Mouse (Mus musculus): ENCODE measurements at regions not wholly inside any gene's neighbourhood (a gene's known extent, or its start where the extent isn't known, plus 50 kb on each side); places are given as distances from the start of the nearest gene placed in this dataset.

- H3K4me1 ChIP-seq = peaks cover 53% of the 10 kb centered on the region
- peaks cover 9% of the 10 kb centered on the region for H3K9me3 ChIP-seq
- no peaks in the 10 kb centered on the region for H3K36me3 ChIP-seq (replicated peaks; ENCODE audit: low read length)
- TF ChIP-seq GATA1 (IDR thresholded peaks at IDR 0.05; ENCODE audit: borderline replicate concordance, low read length) (no peak), FLI1 (IDR thresholded peaks at IDR 0.05; ENCODE audit: low read length) (no peak)
- H3K4me3 ChIP-seq (replicated peaks) = peak overlapping the region; percentile 55
- peaks cover 58% of the 10 kb centered on the region for H3K27me3 ChIP-seq (replicated peaks)
Measured at GRCm38 (mm10) chr2:173365441-173366166, 89.3 kb upstream of the Pmepa1 start.

- Histone ChIP-seq H3K4me3 (replicated peaks) (no peak overlapping the region), H3K27me3 (replicated peaks) (peaks cover 52% of the 10 kb centered on the region), H3K36me3 (replicated peaks; ENCODE audit: low read length) (peaks cover 1% of the 10 kb centered on the region), H3K4me1 (peaks cover 51% of the 10 kb centered on the region), H3K9me3 (peaks cover 21% of the 10 kb centered on the region)
- no peak for TF ChIP-seq FLI1 (IDR thresholded peaks at IDR 0.05; ENCODE audit: low read length)
- TF ChIP-seq GATA1 (IDR thresholded peaks at IDR 0.05; ENCODE audit: borderline replicate concordance, low read length) = no peak
Measured at GRCm38 (mm10) chr2:173366734-173367133, 90.4 kb upstream of the Pmepa1 start.

GRCm38 (mm10) chr2:173368899-173369298, 92.6 kb upstream of the Pmepa1 start:
- Histone ChIP-seq H3K4me1 (peaks cover 51% of the 10 kb centered on the region), H3K36me3 (replicated peaks; ENCODE audit: low read length) (peaks cover 17% of the 10 kb centered on the region), H3K9me3 (peaks cover 42% of the 10 kb centered on the region), H3K4me3 (replicated peaks) (no peak overlapping the region), H3K27me3 (replicated peaks) (peaks cover 38% of the 10 kb centered on the region)
- TF ChIP-seq FLI1 (IDR thresholded peaks at IDR 0.05; ENCODE audit: low read length) = no peak
- TF ChIP-seq GATA1 (IDR thresholded peaks at IDR 0.05; ENCODE audit: borderline replicate concordance, low read length) = no peak

- no peaks in the 10 kb centered on the region for H3K27me3 ChIP-seq (replicated peaks)
- TF ChIP-seq GATA1 (IDR thresholded peaks at IDR 0.05; ENCODE audit: borderline replicate concordance, low read length) = no peak
- no peak for TF ChIP-seq FLI1 (IDR thresholded peaks at IDR 0.05; ENCODE audit: low read length)
- peaks cover 27% of the 10 kb centered on the region for H3K36me3 ChIP-seq (replicated peaks; ENCODE audit: low read length)
- no peak overlapping the region for H3K4me3 ChIP-seq (replicated peaks)
- H3K9me3 ChIP-seq = peaks cover 38% of the 10 kb centered on the region
- peaks cover 73% of the 10 kb centered on the region for H3K4me1 ChIP-seq
Measured at GRCm38 (mm10) chr2:173376926-173377325, 100.6 kb upstream of the Pmepa1 start.

GRCm38 (mm10) chr2:173377497-173378257, 101.3 kb upstream of the Pmepa1 start:
- no peaks in the 10 kb centered on the region for H3K27me3 ChIP-seq (replicated peaks)
- TF ChIP-seq GATA1 (IDR thresholded peaks at IDR 0.05; ENCODE audit: borderline replicate concordance, low read length) (peak; percentile 17; the same call in 1 of the 3 replicates), FLI1 (IDR thresholded peaks at IDR 0.05; ENCODE audit: low read length) (peak; percentile 81)
- peaks cover 21% of the 10 kb centered on the region for H3K36me3 ChIP-seq (replicated peaks; ENCODE audit: low read length)
- H3K9me3 ChIP-seq = peaks cover 31% of the 10 kb centered on the region
- H3K4me1 ChIP-seq = peaks cover 81% of the 10 kb centered on the region
- peak overlapping the region; percentile 84 for H3K4me3 ChIP-seq (replicated peaks)

GRCm38 (mm10) chr2:173379736-173380135, 103.4 kb upstream of the Pmepa1 start:
- Histone ChIP-seq H3K27me3 (replicated peaks) (no peaks in the 10 kb centered on the region), H3K4me1 (peaks cover 92% of the 10 kb centered on the region), H3K4me3 (replicated peaks) (no peak overlapping the region), H3K9me3 (peaks cover 12% of the 10 kb centered on the region), H3K36me3 (replicated peaks; ENCODE audit: low read length) (peaks cover 9% of the 10 kb centered on the region)
- TF ChIP-seq GATA1 (IDR thresholded peaks at IDR 0.05; ENCODE audit: borderline replicate concordance, low read length) (no peak), FLI1 (IDR thresholded peaks at IDR 0.05; ENCODE audit: low read length) (no peak)

GRCm38 (mm10) chr2:173380341-173380761, 104.0 kb upstream of the Pmepa1 start:
- H3K9me3 ChIP-seq = peaks cover 12% of the 10 kb centered on the region
- H3K4me1 ChIP-seq = peaks cover 97% of the 10 kb centered on the region
- no peaks in the 10 kb centered on the region for H3K27me3 ChIP-seq (replicated peaks)
- TF ChIP-seq FLI1 (IDR thresholded peaks at IDR 0.05; ENCODE audit: low read length) = no peak
- TF ChIP-seq GATA1 (IDR thresholded peaks at IDR 0.05; ENCODE audit: borderline replicate concordance, low read length) = no peak
- no peak overlapping the region for H3K4me3 ChIP-seq (replicated peaks)
- H3K36me3 ChIP-seq (replicated peaks; ENCODE audit: low read length) = peaks cover 9% of the 10 kb centered on the region

GRCm38 (mm10) chr2:173382176-173382813, 106.0 kb upstream of the Pmepa1 start:
- H3K27me3 ChIP-seq (replicated peaks) = no peaks in the 10 kb centered on the region
- peak overlapping the region; percentile 64 for H3K4me3 ChIP-seq (replicated peaks)
- TF ChIP-seq FLI1 (IDR thresholded peaks at IDR 0.05; ENCODE audit: low read length) (no peak), GATA1 (IDR thresholded peaks at IDR 0.05; ENCODE audit: borderline replicate concordance, low read length) (no peak)
- H3K4me1 ChIP-seq = peaks cover 100% of the 10 kb centered on the region
- 0 out of 2 replicates have a peak, but pooled peaks cover 5% of the 10 kb centered on the region for H3K9me3 ChIP-seq
- H3K36me3 ChIP-seq (replicated peaks; ENCODE audit: low read length) = peaks cover 4% of the 10 kb centered on the region

GRCm38 (mm10) chr2:173384935-173385586, 108.7 kb upstream of the Pmepa1 start:
- Histone ChIP-seq H3K9me3 (peaks cover 21% of the 10 kb centered on the region), H3K36me3 (replicated peaks; ENCODE audit: low read length) (peaks cover 6% of the 10 kb centered on the region), H3K27me3 (replicated peaks) (no peaks in the 10 kb centered on the region), H3K4me1 (peaks cover 82% of the 10 kb centered on the region), H3K4me3 (replicated peaks) (no peak overlapping the region)
- TF ChIP-seq GATA1 (IDR thresholded peaks at IDR 0.05; ENCODE audit: borderline replicate concordance, low read length) (no peak), FLI1 (IDR thresholded peaks at IDR 0.05; ENCODE audit: low read length) (no peak)
